Mouse (Mus musculus): ENCODE measurements at regions not wholly inside any gene's neighbourhood (a gene's known extent, or its start where the extent isn't known, plus 50 kb on each side); places are given as distances from the start of the nearest gene placed in this dataset.

DNA sequence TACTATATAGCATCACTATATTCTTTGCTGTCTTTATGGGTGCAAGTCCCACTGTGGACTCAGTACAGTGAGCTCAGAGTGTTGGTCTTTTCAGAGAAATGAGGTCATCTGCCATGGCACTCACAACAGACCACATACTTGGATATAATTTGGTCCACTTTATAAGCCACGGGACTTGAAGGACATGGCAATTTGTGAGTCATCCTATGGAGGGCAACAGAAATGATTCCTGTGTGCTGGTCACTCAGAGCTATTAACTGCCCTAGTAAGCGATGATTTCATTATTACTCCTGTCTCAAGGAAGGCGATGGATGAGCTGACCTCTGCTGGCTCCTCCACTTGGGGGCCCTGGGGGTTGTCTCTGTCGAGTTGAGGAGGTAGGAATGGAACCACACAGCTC, 345.2 kb upstream of the Trib2 start:
- no peak for TF ChIP-seq HCFC1 (IDR thresholded peaks at IDR 0.05; ENCODE audit: borderline replicate concordance, insufficient read depth, low read length)
- no peak for TF ChIP-seq MAFK (IDR thresholded peaks at IDR 0.05; ENCODE audit: insufficient read depth, low read depth, low read length)

Data from ES-E14 (cell line).